Mouse (Mus musculus): Measurements from ENCODE around the gene Bco2.

DNA sequence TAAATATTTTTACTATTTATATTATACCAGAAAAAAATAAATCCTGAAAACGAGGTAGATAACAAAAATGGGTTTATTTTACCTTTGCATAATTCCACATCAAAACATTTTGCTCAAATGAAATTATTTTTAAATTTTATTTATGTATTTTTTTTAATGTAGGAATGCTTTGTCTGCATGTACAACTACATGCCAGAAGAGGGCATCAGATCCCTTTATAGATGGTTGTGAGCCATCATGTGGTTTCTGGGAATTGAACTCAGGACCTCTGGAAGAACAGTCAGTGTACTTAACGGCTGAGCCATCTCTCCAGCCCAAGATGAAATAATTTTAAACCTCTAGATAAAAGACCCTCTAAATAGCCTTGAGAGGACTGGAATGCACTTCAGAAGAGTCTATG lies 33.4 kb downstream of the Bco2 start:
- TF ChIP-seq ZC3H11A (IDR thresholded peaks at IDR 0.05; ENCODE audit: borderline replicate concordance, low read depth, low read length) (no peak), ZNF384 (IDR thresholded peaks at IDR 0.05; ENCODE audit: low read depth, low read length) (no peak), MAFK (IDR thresholded peaks at IDR 0.05; ENCODE audit: insufficient read depth, low read depth, low read length) (no peak), HCFC1 (IDR thresholded peaks at IDR 0.05; ENCODE audit: borderline replicate concordance, insufficient read depth, low read length) (no peak), CHD2 (IDR thresholded peaks at IDR 0.05; ENCODE audit: low read depth, low read length) (no peak)

Data from ES-E14 (cell line).